Mouse (Mus musculus) thymus, postnatal 36 days (tissue): Measurements from ENCODE around the gene Kif6.
A peak's percentile ranks its signal among the peaks of the same experiment; 100 is the strongest.

Experiments used
- DNase-seq, 2 experiments: peaks; one replicate each; pipeline ENCODE4 v3.0.0; 2022; ENCODE audit warnings: mixed read lengths in 2 of 2

Kif6 gene

DNA sequence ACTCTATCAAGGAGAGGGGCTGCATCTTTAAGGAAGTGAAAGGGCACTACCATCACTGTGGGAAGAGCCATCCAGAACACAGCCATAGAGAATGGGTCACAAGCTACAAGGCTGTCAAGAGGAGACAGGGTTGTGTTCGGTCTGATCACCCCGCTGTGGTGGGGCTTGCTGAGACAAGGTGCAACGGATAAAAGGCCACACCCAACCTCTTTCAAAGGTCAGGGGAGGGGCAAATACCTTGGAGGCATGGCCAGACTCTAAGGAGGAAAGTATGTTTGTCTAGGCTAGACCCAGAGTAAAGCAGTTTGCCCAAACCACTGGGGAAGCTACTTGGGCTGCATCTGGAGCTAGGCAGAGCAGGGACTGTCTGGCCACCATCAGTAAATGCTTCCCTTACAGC, 318.9 kb downstream of the Kif6 start:
- DNase-seq, result no peak

GRCm38 (mm10) chr17:49934586-49934985, 319.6 kb downstream of the Kif6 start:
- no peak for DNase-seq

GRCm38 (mm10) chr17:49935602-49936205, 320.8 kb downstream of the Kif6 start:
- DNase-seq, result peak; percentile 50 to 66

DNA sequence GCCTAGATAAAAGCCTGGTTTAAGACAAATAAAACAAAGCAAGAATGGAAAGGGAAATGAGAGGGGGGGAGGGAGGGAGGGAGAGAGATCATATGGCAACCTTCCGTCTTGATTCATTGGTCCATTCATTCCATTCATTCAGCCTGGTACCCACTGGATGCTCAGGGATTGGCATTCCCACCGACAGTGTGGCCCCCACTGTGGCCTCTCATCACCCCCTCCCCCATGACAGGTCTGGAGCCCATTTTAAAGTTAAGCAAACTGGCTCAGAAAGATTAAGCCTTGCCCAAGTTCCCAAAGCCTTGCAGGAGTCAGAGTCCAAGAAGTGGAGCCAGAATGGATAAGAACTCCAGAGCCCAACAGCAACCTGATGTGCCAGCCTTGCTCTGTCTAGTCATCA, 321.3 kb downstream of the Kif6 start:
- DNase-seq, result no peak

DNA sequence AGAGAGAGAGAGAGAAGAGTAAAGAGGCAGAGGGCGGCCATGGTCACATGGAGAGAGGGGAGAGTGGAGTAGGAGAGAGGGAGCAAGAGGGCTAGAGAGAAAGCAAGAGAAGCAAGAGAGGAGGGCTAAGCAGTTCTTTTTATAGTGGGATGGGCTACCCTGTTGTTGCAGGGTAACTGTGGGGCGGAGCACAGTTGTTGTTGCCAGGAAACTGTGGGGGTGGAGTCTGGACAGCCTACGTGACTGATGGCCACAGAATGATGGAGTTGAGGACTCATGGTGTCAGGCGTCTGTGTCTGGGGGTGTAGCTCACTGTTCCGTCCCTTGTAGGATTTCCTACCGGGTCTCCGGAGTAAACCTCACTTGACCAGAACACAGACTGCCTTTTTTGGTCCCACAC, 324.2 kb downstream of the Kif6 start:
- no peak for DNase-seq

GRCm38 (mm10) chr17:49942674-49943073, 327.7 kb downstream of the Kif6 start:
- DNase-seq, result peak; percentile 16 to 19

- DNase-seq, result peak; percentile 48 to 64
These were observed 336.5 kb downstream of the Kif6 start for GRCm38 (mm10) chr17:49951491-49951855.

- DNase-seq, result no peak
These were observed 337.1 kb downstream of the Kif6 start for GRCm38 (mm10) chr17:49951856-49952607.

DNA sequence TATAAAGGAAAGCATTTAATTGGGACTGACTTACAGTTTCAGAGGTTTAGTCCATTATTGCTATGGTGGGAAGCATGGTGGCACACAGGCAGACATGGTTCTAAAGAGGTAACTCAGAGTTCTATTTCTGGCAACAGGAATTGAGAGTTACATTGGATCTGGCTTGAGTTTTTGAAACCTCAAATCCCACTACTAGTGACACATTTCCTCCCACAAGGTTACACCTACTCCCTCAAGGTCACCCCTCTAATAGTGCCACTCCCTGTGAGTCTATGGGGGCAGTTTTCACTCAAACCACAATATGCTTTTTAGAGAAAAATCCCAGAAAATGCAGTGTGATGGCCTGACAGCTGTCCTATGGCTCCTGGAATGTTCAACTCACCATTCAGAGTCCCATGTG, 344.1 kb downstream of the Kif6 start:
- no peak for DNase-seq
